Mouse (Mus musculus) left cerebral cortex, postnatal 4 days (tissue): ENCODE data around the gene Trim24. TPM values are rescaled to one million over a fixed set of nuclear protein-coding genes. Genes with fewer than 3 reads are reported as not detected.

ENCODE experiments used
- total RNA-seq, 2 experiments: library from RNA; stranded (reverse); gene quantifications; 2 replicates each; pipeline ENCODE4 v1.2.3; 2021

Trim24 gene
- total RNA-seq, 2 experiments from 2014 or later = 68.8 to 73.6 TPM

Other genes with a start within 250 kb of the Trim24 start
- not detected for gene Svopl, start 176.2 kb downstream of the Trim24 start, total RNA-seq
- gene Tmem213, start 238.4 kb downstream of the Trim24 start, total RNA-seq = not detected